Mouse (Mus musculus) heart, adult 2 months (tissue): ENCODE data around the gene Mut.

Experiments
- CTCF ChIP-seq: fragments of 200-600 bp; IDR thresholded peaks from 2 replicates; pipeline ENCODE4 v1.8.1; 2022; ENCODE audit warnings: antibody characterized with exemption, mild to moderate bottlenecking, moderate library complexity
- POLR2A ChIP-seq: fragments of 200-500 bp; IDR thresholded peaks from 2 replicates; pipeline ENCODE4 v1.6.1; 2011; ENCODE audit warnings: mild to moderate bottlenecking, low read depth, low read length, control low read depth; ENCODE audit not compliant: insufficient read depth

DNA sequence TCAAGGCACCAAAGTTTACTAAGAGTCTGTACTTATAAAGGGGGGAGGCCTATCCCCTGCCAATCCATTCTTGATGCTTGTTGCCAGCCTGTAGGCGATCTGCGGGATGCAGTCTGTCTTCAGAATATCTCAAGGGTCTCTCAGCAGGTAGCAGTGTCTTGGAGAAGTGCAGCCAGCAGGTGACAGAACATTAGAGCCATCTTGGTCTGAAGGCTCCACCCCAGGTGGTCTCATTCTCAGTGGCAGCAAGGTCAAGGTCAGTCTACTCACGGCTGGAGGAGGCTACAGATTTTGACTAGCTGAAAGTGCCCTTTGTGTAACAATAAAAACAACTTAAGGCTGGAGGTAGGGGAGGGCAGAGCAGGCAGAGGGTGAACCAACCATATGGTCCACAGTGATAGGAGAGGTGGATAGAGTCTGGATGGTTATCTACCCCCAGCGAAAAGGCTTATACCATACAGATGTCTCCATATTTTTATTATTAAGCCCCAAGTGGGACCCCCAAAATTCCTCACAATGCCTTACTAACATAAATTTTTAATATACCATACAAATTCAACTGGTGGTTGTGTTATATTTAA, 34.6 kb upstream of the Mut start:
- no peak for TF ChIP-seq POLR2A
- no peak for TF ChIP-seq CTCF
